Mouse (Mus musculus) embryo, embryonic 11 days (tissue): ENCODE measurements around the gene Sae1.
"Not testable (repeated sequence)": the region's sequence is repeated elsewhere in the genome, so short reads cannot be mapped to it uniquely, and the experiment has no call there.

Source experiments
- DNase-seq: peaks from one replicate; pipeline ENCODE4 v3.0.0-alpha.2; 2015

The Sae1 gene

GRCm38 (mm10) chr7:16308555-16309317, 78.9 kb downstream of the Sae1 start:
- no peak for DNase-seq

DNA sequence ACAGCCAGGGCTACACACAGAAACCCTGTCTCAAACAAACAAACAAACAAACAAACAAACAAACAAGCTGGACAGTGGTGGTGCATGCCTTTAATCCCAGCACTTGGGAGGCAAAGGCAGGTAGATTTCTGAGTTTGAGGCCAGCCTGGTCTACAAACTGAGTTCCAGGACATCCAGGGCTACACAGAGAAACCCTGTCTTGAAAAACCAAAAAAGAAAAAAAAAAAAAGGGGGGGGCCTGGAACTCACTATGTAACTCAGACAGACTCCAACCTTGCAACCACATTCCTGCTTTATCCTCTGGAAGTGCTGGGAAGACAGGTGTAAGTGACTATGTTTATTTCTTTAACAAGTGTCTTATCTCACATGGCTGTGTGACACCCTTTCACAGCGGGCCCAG, 79.5 kb downstream of the Sae1 start, which contains the start of gene Bbc3:
Bbc3 (plus strand) TSS at position 301 of the 400 bp plus-strand sequence.
- not testable (repeated sequence) for DNase-seq

GRCm38 (mm10) chr7:16307141-16307540, 80.5 kb downstream of the Sae1 start:
- DNase-seq: not testable (repeated sequence)

DNA sequence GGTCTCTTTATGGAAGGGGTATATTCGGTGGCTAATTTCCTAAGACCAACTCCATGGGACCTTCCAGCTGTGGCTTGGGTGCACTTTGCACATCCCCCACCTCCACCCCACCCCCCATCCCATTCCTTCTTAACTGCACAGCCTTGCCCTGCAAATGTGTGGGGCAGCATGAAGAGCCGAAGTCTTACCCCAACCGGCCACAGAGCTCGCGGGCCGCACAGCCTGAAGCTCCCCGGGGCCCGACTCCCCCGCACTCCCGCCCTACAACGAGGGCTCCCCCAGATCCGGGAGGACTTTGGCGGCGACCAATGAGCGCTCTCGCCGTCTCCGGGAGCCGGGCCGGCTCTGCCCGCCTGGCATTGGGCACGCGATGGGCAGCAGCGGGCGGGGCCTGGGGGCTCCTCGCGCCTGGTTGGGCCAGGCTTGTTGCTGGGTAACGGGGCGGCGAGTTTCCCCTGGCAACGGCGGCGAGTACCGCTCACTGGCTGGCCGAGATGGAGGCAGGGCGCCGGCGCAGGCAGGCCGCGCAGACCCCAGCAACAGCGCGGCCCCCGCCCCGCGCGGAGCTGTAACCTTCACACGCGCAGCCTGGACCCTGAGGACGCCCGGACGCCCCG, 88.1 kb downstream of the Sae1 start:
- peak; percentile 92 for DNase-seq

- DNase-seq: no peak
Measured at GRCm38 (mm10) chr7:16298927-16299326, 88.7 kb downstream of the Sae1 start.

GRCm38 (mm10) chr7:16297616-16298015, 90.0 kb downstream of the Sae1 start:
- DNase-seq: no peak

- DNase-seq: peak; percentile 92
Measured at GRCm38 (mm10) chr7:16296766-16297390, 90.7 kb downstream of the Sae1 start.

- no peak for DNase-seq
Measured at GRCm38 (mm10) chr7:16296146-16296545, 91.5 kb downstream of the Sae1 start.

GRCm38 (mm10) chr7:16295321-16295900, 92.2 kb downstream of the Sae1 start:
- DNase-seq: peak; percentile 87

- DNase-seq: peak; percentile 95
Measured at GRCm38 (mm10) chr7:16294837-16295236, 92.8 kb downstream of the Sae1 start.

GRCm38 (mm10) chr7:16294346-16294745, 93.3 kb downstream of the Sae1 start:
- peak; percentile 74 for DNase-seq

GRCm38 (mm10) chr7:16287791-16288190, 99.8 kb downstream of the Sae1 start:
- DNase-seq: no peak

DNA sequence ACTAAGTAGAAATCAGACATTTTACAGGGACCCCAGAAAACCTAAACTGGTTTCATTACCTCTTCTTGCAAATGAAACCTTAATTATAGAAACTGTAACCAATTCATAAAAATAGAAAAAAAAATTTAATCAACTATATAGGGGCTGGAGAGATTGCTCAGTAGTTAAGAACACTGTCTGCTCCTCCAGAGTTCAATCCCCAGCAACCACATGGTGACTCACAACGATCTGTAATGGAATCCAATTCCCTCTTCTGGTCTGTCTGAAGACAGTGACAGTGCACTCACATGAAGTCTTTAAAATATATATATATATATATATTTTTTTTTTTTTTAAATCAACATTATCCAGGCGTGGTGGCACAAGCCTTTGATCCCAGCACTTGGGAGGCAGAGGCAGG, 100.6 kb downstream of the Sae1 start:
- no peak for DNase-seq

- peak; percentile 100 for DNase-seq
Measured at GRCm38 (mm10) chr7:16286026-16286961, 101.3 kb downstream of the Sae1 start, which contains the start of gene Ccdc9. TSS of gene Ccdc9 (minus strand) at chr7:16286795.

DNA sequence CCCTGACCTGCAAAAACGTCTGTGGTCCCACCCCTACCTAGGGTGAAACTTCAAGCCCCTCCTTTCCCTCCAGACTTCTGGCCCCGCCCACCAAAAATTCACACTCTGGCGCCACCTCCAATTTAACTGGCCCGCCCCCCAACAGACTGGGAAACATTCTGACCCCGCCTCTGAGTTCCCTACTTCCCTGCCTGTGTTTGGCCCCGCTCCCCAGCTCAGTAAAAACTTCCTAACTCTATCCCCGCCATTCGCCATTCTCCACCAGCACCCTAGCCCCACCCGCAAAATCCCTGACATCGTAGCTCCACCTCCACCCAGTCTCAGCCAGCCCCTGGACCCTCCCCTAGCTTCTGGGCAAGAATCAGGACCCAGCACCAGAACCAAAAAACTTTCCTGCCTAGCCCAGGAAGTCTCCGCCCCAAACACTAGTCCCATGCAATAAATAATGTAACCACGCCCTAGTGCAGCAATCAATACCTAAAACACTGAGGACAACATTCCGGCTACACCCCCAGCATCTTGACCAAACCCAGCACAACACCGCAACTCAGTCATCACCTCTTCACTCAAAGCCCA, 102.1 kb downstream of the Sae1 start:
- peak; percentile 70 for DNase-seq

- no peak for DNase-seq
Measured at GRCm38 (mm10) chr7:16284904-16285303, 102.7 kb downstream of the Sae1 start.

- DNase-seq: no peak
Measured at GRCm38 (mm10) chr7:16284001-16284400, 103.6 kb downstream of the Sae1 start.

- no peak for DNase-seq
Measured at GRCm38 (mm10) chr7:16282334-16282733, 105.3 kb downstream of the Sae1 start.

DNA sequence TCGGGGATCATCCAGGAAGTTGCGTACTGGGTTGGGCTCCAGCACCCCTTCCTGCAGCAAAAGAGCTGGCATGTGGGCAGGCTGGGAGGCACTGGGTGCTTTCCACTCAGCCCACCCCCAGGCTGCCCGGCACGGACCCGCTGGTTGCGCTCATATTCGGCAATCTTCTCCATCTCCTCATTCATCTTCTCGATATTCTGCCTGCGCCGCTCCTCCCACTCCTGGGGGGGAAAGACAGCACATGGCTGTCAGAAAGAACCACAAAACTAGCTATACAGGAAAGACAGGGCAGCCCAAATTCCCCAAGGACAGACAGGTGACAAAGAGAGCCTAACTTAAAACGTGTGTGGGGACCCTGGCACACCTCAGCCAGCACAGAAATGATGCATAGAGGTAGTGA, 106.9 kb downstream of the Sae1 start:
- DNase-seq: no peak

- no peak for DNase-seq
Measured at GRCm38 (mm10) chr7:16274922-16275890, 112.4 kb downstream of the Sae1 start.

GRCm38 (mm10) chr7:16273766-16274140, 113.9 kb downstream of the Sae1 start:
- peak; percentile 86 for DNase-seq
